Mouse (Mus musculus): ENCODE measurements around the gene Ephb4.

Gene Ephb4

GRCm38 (mm10) chr5:137349384-137350204, at the start of gene Ephb4:
Gene Ephb4 (plus strand): TSS chr5:137350109.
- no peak for ATAC-seq (ENCODE audit: insufficient number of reproducible peaks, low FRiP score, low TSS enrichment)

GRCm38 (mm10) chr5:137301253-137301652, 48.7 kb upstream of the Ephb4 start:
- no peak for ATAC-seq (ENCODE audit: insufficient number of reproducible peaks, low FRiP score, low TSS enrichment)

- ATAC-seq (ENCODE audit: insufficient number of reproducible peaks, low FRiP score, low TSS enrichment): no peak
Measured at GRCm38 (mm10) chr5:137303609-137304008, 46.3 kb upstream of the Ephb4 start.

GRCm38 (mm10) chr5:137304165-137304564, 45.7 kb upstream of the Ephb4 start:
- no peak for ATAC-seq (ENCODE audit: insufficient number of reproducible peaks, low FRiP score, low TSS enrichment)

DNA sequence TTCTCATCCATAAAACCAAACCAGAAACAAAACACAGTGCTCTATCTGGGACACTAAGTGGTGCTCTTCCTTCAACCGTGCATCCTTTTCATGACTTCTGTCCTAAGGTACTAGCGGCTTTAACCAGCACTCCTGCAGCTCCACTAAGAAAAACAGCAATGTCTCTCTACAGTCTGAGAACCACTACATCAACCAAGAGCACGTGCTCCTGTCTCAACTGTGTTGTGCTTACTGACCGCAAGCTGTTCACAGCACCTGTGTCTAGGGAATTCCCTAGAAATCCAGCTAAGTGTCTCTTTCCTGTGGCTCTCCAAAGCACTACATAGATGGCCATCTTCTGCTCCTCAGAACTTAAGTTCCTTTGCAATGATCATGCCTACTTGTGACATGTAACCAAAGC, 45.1 kb upstream of the Ephb4 start:
- ATAC-seq (ENCODE audit: insufficient number of reproducible peaks, low FRiP score, low TSS enrichment): no peak

- no peak for ATAC-seq (ENCODE audit: insufficient number of reproducible peaks, low FRiP score, low TSS enrichment)
Measured at GRCm38 (mm10) chr5:137305822-137306221, 44.1 kb upstream of the Ephb4 start.

DNA sequence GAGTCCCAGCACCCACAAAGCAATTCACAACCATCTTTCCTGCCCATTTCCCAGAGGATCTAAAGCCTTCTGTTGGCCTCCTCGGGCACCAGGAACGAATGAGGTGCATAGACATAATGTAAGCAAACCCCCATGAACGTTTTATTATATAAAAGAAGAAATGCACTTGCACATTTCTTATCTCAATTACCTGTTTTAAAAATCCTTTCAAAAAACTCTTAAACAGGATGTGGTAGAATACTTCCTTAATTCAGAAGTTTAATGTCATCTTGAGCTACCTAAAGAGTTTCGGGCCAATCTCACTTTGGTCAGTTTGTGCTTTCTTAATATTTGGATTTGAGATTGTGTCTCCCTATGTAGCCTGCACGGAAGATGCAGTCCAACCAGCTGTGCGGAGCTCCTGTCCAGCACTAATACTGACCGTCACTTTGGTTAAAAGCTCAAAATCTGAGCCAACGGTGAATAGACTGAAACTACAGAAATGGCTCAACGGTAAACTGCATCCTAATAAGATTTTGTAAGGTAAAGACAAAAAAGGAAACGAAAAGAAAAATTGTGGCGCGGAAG, 43.4 kb upstream of the Ephb4 start:
- no peak for ATAC-seq (ENCODE audit: insufficient number of reproducible peaks, low FRiP score, low TSS enrichment)

DNA sequence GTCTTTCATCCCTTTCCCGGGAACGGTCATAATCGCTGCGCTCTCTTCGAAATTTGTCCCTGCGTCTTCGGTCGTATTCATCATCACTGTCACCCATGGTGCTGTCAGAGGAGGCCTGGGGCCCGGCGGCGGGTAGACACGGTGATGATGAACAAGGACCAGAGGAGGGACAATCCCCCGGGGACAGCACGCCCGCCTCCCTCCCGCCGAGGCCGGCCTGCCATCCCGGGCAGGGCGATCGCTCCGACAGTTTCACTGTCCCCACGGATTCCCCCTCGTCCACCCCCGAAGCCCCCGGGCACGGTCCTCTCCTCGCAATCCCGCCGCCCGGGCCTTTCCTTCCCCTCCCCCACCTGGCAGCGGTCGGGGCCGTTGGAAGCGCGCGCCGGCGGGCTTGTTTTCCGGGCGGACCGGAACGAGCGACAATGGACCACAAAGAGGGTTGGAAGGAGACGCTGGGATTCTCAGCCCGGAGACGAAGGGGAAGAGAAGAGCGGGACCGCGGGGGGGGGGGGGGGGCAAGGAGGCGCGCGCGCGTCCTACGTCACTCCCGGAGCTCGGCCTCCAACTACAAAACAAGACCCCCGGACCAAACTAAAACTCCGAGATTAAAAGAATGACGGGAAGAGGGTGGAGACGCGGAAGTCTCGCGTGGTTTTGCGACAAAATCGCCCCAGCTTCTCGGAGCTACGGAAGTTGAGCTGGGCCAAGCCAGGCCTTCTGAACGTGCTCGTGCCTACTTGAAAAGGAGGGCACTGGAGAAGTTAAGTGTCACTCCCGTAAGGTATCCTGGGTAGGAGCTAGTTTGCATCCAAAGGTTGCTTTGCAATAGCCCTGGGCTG, 42.6 kb upstream of the Ephb4 start, which contains the start of gene Srrt:
Srrt (minus strand) TSS at position 604 of the 842 bp plus-strand sequence.
- ATAC-seq (ENCODE audit: insufficient number of reproducible peaks, low FRiP score, low TSS enrichment): peak; percentile 80; the same call in 1 of the 2 replicates

DNA sequence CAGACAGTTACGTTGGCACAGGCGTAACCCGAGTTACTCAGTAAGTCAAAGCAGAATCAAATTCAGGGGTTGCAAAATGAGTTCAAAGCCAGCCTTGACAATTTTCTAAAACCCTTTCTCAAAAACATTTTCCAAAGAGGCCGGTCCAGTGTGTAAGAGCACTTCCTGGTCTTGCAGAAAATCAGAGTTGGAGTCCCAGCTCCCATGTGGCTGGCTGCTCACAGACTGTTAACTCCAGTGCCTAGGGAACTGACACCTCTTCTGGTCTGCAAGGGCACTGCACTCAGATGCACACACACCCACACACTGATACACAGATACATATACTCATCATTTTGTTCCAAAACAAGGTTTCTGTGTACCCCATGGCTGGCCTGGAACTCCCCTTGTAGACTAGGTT, 41.6 kb upstream of the Ephb4 start:
- ATAC-seq (ENCODE audit: insufficient number of reproducible peaks, low FRiP score, low TSS enrichment): no peak

DNA sequence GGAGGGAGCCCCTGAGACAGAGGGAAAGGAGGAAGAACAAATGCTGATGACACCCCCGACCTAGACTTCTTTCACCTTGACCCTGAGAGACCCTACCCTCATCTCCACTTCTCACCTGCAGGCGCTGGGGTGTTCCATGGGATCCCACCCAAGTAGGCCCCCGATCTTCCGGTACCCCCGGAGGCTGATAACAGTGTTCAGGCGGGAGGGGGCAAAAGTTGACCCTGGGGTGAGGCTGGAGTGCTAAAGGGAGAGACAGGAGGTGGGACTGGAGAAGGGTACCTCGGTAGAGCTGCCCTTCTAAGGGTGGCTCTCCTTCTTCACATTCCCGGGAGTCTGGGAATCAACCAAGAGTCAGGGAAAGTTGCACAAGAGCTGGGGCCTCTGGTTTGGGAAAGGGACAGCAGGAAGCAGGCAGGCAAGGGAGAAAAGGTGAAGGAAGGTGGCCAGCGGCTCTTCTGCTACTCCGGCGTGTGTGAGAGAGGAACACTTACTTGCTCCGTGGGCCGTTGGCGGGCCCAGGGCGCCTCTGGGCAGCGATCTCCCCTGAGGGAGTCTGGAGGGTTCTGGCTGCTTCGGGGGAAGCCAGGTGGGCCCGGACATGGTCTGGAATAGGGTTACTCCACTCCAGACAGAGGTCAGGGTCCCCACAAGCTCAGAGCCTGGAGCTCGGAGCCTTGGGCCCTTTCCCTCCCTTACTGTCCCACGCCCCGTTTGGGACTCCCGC, 36.3 kb upstream of the Ephb4 start:
- ATAC-seq (ENCODE audit: insufficient number of reproducible peaks, low FRiP score, low TSS enrichment): no peak

DNA sequence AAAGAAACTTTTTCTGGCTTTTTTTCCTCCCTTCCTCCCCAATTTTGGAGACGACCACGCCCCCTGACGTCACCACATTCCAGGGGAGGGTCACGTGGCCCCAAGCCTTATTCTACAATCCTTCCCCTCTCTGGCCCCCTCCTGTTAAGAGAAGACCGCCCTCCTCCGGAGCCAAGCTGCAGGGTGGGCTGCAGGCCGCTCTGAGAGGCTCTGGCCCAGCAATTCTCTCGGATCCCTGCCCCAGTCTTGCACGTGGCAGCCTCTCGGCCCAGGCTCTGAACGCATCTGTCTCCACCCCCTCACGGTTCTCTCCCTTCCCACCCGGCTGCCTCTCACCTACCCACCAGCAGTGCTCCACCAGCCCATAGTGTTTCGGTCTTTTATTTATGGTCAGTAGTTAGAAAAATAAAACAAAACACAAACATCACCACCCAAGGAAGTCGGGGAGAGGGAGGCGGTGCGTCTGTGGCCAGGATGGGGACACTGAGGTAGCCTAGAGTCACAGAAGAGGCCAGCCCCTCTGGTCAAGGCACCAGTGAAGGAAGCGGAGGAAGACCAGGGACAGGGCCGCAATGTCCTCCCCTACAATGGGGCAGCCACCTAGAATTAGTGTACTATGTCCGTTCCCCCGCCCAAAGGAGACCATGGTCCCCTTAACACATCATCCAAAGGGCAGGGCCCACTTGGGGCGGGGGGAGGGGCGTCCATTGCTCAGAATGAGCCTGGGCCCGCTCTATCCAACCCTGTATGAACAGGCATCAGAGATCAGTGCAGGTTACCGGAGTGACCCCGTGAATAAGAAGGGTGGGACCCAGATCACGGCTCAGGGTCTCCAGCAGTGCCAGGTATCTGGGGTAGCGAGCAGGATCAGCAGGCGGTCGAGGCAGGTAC, 35.5 kb upstream of the Ephb4 start, which contains the start of gene Trip6:
Trip6 (minus strand) TSS at position 212 of the 891 bp plus-strand sequence.
- ATAC-seq (ENCODE audit: insufficient number of reproducible peaks, low FRiP score, low TSS enrichment): no peak

DNA sequence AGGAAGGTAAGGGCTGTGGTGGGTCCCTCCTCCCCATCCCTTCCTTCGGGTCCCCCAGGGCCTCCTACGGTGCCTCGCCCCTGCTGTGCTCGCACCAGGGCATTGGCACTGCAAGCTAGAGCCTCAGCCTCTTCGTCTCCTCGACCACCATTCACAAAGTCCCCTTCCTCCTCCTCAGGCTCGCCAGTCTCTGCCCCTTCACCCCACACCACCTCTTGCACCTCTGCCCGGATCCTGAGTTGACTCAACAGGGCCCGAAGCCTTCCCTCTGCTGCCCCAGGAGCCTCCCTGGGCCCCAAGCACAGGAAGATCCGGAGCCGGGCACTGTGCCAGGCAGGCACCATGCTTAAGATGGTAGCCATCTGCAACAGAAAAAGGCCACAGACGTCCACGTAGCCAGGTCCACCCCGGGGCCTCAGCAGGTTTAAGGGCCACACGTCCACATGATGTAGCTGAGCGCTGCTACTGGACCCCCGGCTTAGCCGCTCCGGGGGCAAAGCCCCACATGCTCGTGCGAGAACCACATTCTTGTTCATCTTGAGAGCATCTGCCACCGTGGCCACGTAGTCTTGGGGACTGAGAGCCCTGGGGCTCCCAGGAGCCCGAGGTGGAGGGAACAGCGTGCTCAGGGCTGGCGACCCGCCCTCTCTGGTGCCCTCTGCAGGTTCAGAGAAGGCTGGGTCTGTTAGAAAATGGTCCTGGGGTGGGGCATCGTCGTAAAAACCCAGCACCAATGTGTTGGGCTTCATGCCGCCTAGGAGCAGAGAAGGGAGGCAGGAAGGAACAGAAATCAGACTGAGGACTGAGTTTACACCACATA, 34.6 kb upstream of the Ephb4 start:
- no peak for ATAC-seq (ENCODE audit: insufficient number of reproducible peaks, low FRiP score, low TSS enrichment)

GRCm38 (mm10) chr5:137317361-137317760, 32.5 kb upstream of the Ephb4 start:
- ATAC-seq (ENCODE audit: insufficient number of reproducible peaks, low FRiP score, low TSS enrichment): no peak

DNA sequence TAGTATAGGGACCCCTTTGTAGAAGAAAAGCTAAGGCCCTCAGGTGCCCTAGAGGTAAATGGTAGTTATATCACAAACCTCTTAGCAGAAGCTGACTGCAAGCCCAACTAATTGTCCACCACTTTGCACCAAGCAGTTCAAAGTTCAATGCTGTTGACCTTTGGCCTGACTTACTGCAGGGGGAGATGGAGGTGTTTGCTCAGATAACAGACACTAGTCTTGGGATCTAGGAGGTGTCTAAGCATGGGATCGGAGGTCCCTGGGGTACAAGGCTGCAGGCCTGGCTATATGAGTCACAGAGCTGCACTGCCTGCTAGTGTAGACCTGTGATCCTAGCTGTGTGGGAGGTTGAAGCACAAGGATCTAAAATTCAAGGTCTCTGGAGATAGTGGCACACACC, 31.3 kb upstream of the Ephb4 start:
- no peak for ATAC-seq (ENCODE audit: insufficient number of reproducible peaks, low FRiP score, low TSS enrichment)

DNA sequence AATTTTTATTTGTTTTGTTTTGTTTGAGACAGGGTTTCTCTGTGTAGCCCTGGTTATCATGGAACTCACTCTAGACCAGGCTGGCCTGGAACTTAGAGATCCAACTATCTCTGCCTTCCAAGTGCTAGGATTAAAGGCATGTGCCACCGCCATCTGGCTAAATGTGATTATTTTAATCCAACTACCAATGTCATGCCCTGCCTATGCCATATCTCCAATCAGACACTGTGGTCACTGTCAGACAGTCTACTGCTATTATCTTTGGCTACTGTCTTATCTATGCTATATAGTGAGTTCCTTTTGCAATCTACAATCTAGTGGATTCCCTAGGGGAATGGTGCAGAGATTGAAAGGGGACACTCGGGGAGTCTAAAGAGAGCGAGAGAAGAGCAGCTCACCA, 28.9 kb upstream of the Ephb4 start:
- no peak for ATAC-seq (ENCODE audit: insufficient number of reproducible peaks, low FRiP score, low TSS enrichment)

DNA sequence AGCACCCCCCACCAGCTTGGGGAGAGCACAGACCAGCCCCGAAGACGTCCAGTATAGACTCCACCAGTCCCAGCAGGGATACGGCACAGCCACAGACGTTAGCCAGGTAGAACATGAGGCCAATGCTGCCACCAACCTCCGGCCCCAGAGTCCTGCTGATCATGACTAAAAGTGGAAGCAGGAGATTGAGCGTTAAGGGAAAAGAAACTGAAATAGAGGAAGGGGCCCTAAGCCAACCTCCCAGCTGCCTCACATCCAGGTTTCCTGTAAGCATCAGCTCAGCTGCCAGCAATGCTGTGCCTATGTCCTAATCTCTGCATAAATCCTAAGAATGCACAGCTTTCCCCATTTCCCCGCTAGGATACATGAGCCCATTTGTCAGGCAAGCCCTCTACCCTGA, 19.0 kb upstream of the Ephb4 start:
- no peak for ATAC-seq (ENCODE audit: insufficient number of reproducible peaks, low FRiP score, low TSS enrichment)

GRCm38 (mm10) chr5:137332857-137333511, 16.9 kb upstream of the Ephb4 start:
- no peak for ATAC-seq (ENCODE audit: insufficient number of reproducible peaks, low FRiP score, low TSS enrichment)

Measured in cerebellum, adult (tissue).